In the genomic region with DNA sequence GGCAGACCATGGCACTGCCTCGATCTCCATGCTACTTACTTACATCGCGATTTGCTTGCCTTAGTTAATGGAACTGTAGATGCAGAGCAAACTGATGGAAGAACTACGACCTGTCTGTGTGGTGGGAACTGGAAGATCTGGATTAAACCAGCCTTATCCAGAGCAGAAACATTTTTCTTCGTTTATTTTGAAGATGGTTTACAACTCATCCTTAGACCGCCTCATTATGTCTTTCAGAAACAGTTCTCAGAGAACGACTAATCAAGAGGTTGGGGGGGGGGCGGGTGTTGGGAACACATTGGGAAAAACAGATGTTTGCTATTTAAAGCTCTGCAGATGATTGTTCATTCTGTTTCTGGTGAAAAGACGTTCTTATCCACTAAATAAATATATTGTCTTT, we compare ENCODE assay signal across 14 mouse cellular contexts.
"Had no signal": no experiment of that assay in that cellular context is flagged by ENCODE, and none has a peak within 500 bp of the region (broad histone marks: within the 10 kb centered on the region; RNA-seq: fewer than 3 reads in every experiment).

No protein-coding gene starts in this region.

- H3K27ac ChIP-seq: limb, embryonic 13.5 days; liver, embryonic 14.5 days had no signal

- H3K36me3 ChIP-seq: limb, embryonic 13.5 days had no signal

- H3K9me3 ChIP-seq: limb, embryonic 13.5 days had no signal

- H3K9ac ChIP-seq: limb, embryonic 13.5 days; liver, embryonic 14.5 days had no signal

- DNase-seq: kidney, adult 8-10 months; kidney, postnatal 25 days; left cerebral cortex, postnatal 4 days; lung, adult 18-20 months; lung, postnatal 36 days; right cerebral cortex, postnatal 4 days; spleen, adult 18-20 months; thymus, adult 2 months; thymus, postnatal 25 days had no signal

- H3K4me2 ChIP-seq: limb, embryonic 13.5 days; midbrain, embryonic 11.5 days had no signal

- H3K27me3 ChIP-seq: limb, embryonic 13.5 days had no signal

- H3K4me3 ChIP-seq: limb, embryonic 13.5 days had no signal

- ATAC-seq: lung, postnatal 0 days; midbrain, embryonic 16.5 days had no signal
